Mouse (Mus musculus): ENCODE data around the gene Lst1. TPM values are rescaled to one million over a fixed set of nuclear protein-coding genes. Genes with fewer than 3 reads are reported as not detected.
"Not testable (repeated sequence)": the region's sequence is repeated elsewhere in the genome, so short reads cannot be mapped to it uniquely, and the experiment has no call there.

Gene Lst1
- polyA plus RNA-seq (2015; fragmentation: Nextera tagmentation; extraction: Ambion mirVana), result 16.9 and 17.1 TPM in 2 replicates

DNA sequence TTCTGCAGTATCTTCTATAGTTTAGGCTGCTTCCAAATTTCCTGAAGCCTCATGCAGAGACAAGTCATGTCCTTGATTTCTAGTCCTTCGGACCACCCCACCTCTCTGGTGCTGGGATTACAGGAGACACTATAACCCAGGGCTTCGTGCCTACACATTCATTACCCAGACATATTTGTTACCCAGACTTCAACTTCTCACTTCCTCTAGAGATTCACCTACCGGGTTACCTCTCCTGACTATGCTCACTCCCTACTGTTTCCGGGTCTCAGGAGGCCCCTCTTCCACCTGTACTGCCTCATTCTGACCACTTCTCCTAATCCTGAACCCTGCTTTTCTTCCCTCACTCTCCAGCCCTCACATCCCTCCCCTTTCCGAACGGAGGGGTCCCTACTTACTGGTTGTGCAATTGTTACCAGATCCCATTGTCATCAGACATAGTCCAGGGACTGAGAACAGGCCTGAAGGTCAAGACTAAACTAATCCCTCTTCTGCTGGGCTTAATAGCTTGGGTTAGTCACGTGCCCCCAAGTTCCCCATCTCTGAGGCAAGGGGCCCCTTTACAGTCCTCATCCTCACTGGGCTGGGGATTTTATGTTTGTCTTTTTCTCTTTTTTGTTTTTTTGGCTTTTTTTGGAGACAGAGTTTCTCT lies at the start of gene Lst1:
Lst1 (minus strand) TSS at position 481 of the 652 bp plus-strand sequence.
- Histone ChIP-seq H3K4me1 (ENCODE audit: control insufficient read depth, insufficient read depth, low read length) (no peaks in the 10 kb centered on the region; the same call in 1 of the 2 replicates), H3K9me3 (ENCODE audit: control insufficient read depth, low read length) (no peaks in the 10 kb centered on the region), H3K9ac (ENCODE audit: low read depth, low read length) (no peak within 1 kb of the TSS), H3K36me3 (ENCODE audit: control insufficient read depth, insufficient read depth, low read length) (no peaks in the 10 kb centered on the region), H3K4me2 (ENCODE audit: low read depth, low read length) (no peak within 1 kb of the TSS), H3K27me3 (replicated peaks; ENCODE audit: control insufficient read depth, insufficient read depth, low read length) (no peaks in the 10 kb centered on the region), H3K27ac (ENCODE audit: low read length) (no peak within 1 kb of the TSS), H3K4me3 (ENCODE audit: low read length) (no peak within 1 kb of the TSS)
- 66% methylated on average over 7 of the region's 7 CpGs for WGBS
- no peak for ATAC-seq

DNA sequence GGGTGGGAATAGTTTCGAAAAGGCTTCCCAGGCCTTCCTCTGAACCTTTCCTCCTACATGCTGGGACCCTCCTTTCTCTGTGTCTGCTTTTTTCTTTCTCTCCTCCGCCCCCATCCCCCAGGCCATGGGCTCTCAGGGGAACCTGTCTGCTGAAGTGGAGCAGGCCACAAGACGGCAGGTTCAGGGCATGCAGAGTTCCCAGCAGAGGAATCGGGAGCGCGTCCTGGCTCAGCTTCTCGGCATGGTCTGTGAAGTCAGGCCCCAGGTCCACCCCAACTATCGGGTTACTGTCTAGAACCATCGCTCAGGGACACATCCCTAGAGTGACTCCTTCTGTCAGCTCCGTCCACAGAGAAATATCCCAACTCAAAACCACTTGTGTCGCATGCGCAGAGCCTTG lies 49.3 kb upstream of the Lst1 start:
- Histone ChIP-seq H3K9me3 (ENCODE audit: control insufficient read depth, low read length) (no peaks in the 10 kb centered on the region), H3K9ac (ENCODE audit: low read depth, low read length) (no peak overlapping the region), H3K4me2 (ENCODE audit: low read depth, low read length) (no peak overlapping the region), H3K36me3 (ENCODE audit: control insufficient read depth, insufficient read depth, low read length) (no peaks in the 10 kb centered on the region), H3K4me1 (ENCODE audit: control insufficient read depth, insufficient read depth, low read length) (peaks cover 28% of the 10 kb centered on the region), H3K4me3 (ENCODE audit: low read length) (no peak overlapping the region), H3K27me3 (replicated peaks; ENCODE audit: control insufficient read depth, insufficient read depth, low read length) (no peaks in the 10 kb centered on the region), H3K27ac (ENCODE audit: low read length) (no peak overlapping the region)
- no peak for ATAC-seq
- 87% methylated on average over 12 of the region's 12 CpGs for WGBS

DNA sequence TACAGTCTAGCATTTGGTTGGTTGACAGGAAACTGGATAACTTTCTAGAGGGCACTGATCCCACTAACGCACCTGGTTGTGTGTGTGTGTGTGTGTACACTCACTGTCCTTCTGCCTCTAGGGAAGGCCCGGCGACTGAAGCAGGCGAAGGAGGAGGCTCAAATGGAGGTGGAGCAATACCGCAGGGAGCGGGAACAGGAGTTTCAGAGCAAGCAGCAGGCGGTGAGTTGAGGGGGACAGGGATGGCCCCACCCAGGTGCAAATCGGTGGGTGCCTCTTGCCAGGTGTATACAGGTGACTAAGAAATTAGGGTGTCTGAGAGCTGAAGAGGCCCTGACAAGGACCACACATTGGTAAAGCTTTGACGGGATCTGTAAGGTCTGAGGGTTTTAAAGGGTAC lies 48.8 kb upstream of the Lst1 start:
- ATAC-seq, result no peak
- Histone ChIP-seq H3K27me3 (replicated peaks; ENCODE audit: control insufficient read depth, insufficient read depth, low read length) (no peaks in the 10 kb centered on the region), H3K27ac (ENCODE audit: low read length) (no peak overlapping the region), H3K4me1 (ENCODE audit: control insufficient read depth, insufficient read depth, low read length) (peaks cover 32% of the 10 kb centered on the region), H3K9ac (ENCODE audit: low read depth, low read length) (peak overlapping the region; percentile 95; the same call in 1 of the 2 replicates), H3K9me3 (ENCODE audit: control insufficient read depth, low read length) (no peaks in the 10 kb centered on the region), H3K4me3 (ENCODE audit: low read length) (no peak overlapping the region), H3K36me3 (ENCODE audit: control insufficient read depth, insufficient read depth, low read length) (no peaks in the 10 kb centered on the region), H3K4me2 (ENCODE audit: low read depth, low read length) (no peak overlapping the region)
- 76% methylated on average over 9 of the region's 9 CpGs for WGBS

DNA sequence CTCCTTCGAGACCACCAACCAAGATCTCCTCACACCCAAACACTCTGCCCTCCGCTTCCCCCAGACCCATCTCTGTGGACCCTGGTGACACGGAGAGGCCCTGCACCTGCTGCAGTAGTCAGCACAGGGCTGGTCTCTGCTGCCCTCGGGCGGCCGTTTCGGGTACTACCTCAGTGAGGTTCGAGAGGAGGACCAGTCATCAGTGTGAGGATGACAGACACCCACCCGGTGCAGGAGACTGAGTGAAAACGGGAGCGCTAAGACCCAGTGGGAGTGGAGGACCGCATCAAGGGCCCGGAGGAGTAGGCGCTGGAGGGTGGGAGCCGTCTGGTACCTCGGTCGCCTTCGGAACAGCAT lies 48.1 kb upstream of the Lst1 start:
- 2% methylated on average over 18 of the region's 18 CpGs for WGBS
- Histone ChIP-seq H3K36me3 (ENCODE audit: control insufficient read depth, insufficient read depth, low read length) (no peaks in the 10 kb centered on the region), H3K27me3 (replicated peaks; ENCODE audit: control insufficient read depth, insufficient read depth, low read length) (no peaks in the 10 kb centered on the region), H3K4me1 (ENCODE audit: control insufficient read depth, insufficient read depth, low read length) (peaks cover 36% of the 10 kb centered on the region), H3K4me3 (ENCODE audit: low read length) (peak overlapping the region; percentile 75), H3K27ac (ENCODE audit: low read length) (peak overlapping the region; percentile 99), H3K9ac (ENCODE audit: low read depth, low read length) (peak overlapping the region; percentile 95), H3K4me2 (ENCODE audit: low read depth, low read length) (peak overlapping the region; percentile 86), H3K9me3 (ENCODE audit: control insufficient read depth, low read length) (no peaks in the 10 kb centered on the region)
- ATAC-seq, result peak; percentile 63

DNA sequence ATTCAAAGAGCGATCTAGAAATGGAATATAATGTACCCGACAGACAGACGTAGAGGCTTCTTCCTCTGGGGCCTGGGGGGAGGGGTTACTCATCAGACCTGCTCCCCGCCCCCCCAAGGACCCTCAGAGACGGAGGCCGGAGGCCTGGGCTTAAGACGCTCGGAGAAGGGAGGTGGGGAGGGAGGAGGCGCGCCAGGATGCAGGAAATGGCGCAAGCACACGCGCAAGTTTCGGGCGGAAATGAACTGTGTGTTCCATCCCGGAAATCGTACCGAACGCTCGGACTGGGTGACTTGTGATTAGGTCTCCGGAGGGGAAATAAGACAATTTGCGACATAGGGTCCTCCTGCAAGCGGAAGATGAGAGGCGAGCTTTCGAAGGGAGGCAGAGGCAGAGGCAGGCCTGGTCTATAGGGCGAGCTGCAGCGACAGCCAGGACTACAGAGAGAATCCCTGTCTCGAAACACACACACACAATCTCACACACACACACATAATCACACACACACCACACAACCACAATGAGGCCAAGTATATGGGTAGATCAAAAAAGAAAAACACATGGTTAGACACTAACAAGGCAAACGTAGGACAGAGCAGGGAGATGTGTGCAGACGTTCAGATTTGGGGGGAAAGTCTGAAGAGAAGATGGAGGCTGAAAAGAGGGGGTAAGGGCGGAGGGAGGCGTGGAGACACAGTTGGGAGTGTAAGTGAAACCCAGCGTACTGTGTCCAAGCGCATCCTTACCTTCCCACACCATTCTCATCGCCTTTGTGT lies 47.6 kb upstream of the Lst1 start, which contains the start of gene Nfkbil1:
Nfkbil1 (minus strand) TSS at position 179 of the 776 bp plus-strand sequence.
- no peaks in the 10 kb centered on the region for H3K27me3 ChIP-seq (replicated peaks; ENCODE audit: control insufficient read depth, insufficient read depth, low read length)
- H3K4me3 ChIP-seq (ENCODE audit: low read length), result peak within 1 kb of the TSS; percentile 75
- peak; percentile 85 for ATAC-seq
- peak within 1 kb of the TSS; percentile 99 for H3K27ac ChIP-seq (ENCODE audit: low read length)
- peak within 1 kb of the TSS; percentile 86 for H3K4me2 ChIP-seq (ENCODE audit: low read depth, low read length)
- H3K4me1 ChIP-seq (ENCODE audit: control insufficient read depth, insufficient read depth, low read length), result peaks cover 33% of the 10 kb centered on the region
- H3K9ac ChIP-seq (ENCODE audit: low read depth, low read length), result peak within 1 kb of the TSS; percentile 95
- H3K9me3 ChIP-seq (ENCODE audit: control insufficient read depth, low read length), result no peaks in the 10 kb centered on the region
- no peaks in the 10 kb centered on the region for H3K36me3 ChIP-seq (ENCODE audit: control insufficient read depth, insufficient read depth, low read length)
- WGBS, result under 1% methylated on average over 35 of the region's 35 CpGs

DNA sequence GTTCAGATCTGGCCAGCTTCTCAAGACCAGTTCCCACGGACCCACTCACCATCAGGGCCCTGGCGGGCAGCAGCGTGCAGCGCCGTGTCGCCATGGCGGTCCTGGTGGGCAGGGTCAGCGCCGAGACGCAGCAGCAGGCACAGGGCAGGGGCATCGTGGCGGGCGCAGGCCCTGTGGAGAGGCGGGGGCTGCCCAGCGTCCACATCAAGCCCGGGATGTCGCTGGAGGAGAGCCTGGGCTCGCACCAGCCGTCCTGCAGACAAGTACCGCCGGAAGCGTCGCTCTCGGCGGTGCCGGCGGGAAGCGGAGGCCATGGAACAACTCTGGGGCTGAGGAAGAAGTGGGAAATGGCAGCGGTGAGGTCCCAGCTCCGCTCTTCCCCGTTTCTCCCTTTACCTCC lies 46.7 kb upstream of the Lst1 start:
- Histone ChIP-seq H3K9ac (ENCODE audit: low read depth, low read length) (peak overlapping the region; percentile 95), H3K27ac (ENCODE audit: low read length) (peak overlapping the region; percentile 99), H3K4me2 (ENCODE audit: low read depth, low read length) (peak overlapping the region; percentile 86), H3K4me3 (ENCODE audit: low read length) (peak overlapping the region; percentile 75), H3K36me3 (ENCODE audit: control insufficient read depth, insufficient read depth, low read length) (no peaks in the 10 kb centered on the region), H3K27me3 (replicated peaks; ENCODE audit: control insufficient read depth, insufficient read depth, low read length) (no peaks in the 10 kb centered on the region), H3K9me3 (ENCODE audit: control insufficient read depth, low read length) (no peaks in the 10 kb centered on the region), H3K4me1 (ENCODE audit: control insufficient read depth, insufficient read depth, low read length) (peaks cover 29% of the 10 kb centered on the region)
- WGBS, result 4% methylated on average over 31 of the region's 31 CpGs
- ATAC-seq, result peak; percentile 13

DNA sequence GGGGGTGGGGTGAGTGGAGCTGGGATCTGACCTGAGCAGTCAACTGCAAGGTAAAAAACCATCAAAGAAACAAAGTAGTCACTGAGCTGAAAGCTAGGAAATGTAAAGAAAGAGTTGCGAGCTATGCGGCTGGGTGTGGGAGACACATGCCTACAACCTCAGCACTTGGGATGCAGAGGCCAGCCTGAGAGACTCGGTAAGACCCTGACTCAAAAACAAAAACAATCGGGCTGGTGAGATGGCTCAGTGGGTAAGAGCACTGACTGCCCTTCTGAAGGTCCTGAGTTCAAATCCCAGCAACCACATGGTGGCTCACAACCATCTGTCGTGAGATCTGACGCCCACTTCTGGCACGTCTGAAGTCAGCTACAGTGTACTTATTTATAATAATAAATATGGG lies 45.9 kb upstream of the Lst1 start:
- ATAC-seq; H3K36me3 ChIP-seq (ENCODE audit: control insufficient read depth, insufficient read depth, low read length); H3K27me3 ChIP-seq (replicated peaks; ENCODE audit: control insufficient read depth, insufficient read depth, low read length); H3K9me3 ChIP-seq (ENCODE audit: control insufficient read depth, low read length): not testable (repeated sequence)
- H3K4me3 ChIP-seq (ENCODE audit: low read length), result peak overlapping the region; percentile 31
- peak overlapping the region; percentile 86 for H3K4me2 ChIP-seq (ENCODE audit: low read depth, low read length)
- peaks cover 29% of the 10 kb centered on the region for H3K4me1 ChIP-seq (ENCODE audit: control insufficient read depth, insufficient read depth, low read length)
- peak overlapping the region; percentile 49; the same call in 1 of the 2 replicates for H3K9ac ChIP-seq (ENCODE audit: low read depth, low read length)
- peak overlapping the region; percentile 78 for H3K27ac ChIP-seq (ENCODE audit: low read length)
- WGBS, result 73% methylated on average over 7 of the region's 7 CpGs

DNA sequence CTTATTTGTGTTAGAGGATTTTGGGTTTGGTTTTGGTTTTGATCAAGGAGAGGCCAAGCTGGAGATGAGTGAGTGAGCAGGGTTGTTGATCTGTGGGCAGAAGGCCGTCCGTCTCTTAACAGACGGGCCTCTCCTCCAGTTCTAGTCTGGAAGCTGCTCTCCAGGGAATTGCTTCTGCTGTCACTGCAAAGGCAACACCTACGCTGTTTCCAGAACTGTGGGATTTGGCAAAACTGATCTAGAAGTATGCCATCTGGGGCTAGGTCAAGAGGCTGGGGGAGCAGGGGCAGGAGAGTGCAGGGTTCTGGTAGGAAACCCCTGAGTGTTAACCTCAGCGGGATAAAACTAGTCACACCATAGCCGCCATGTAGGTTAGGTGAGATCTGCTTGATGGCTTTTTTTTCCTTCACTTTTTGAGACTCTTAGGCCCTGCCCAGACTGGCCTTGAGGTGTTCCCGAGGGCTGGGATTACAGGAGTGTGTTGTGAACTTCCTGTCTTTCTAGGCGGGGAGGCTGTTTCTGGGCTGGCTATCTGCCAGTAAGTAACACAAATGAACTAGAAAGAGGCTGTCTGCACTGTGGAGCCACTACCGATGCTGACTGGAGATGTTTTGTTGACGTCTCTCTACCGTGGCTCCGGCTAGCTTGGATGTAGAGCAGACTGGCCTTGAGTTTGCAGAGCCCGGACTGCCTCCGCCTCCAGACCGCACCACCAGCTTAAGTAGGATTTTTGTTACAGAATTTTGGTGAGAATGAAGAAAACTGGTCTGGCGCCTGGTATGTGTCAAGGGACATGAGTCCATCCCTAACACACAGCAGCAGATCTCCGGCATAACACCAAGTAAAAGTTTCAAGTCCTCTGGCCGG lies 45.1 kb upstream of the Lst1 start, which contains the start of gene Atp6v1g2:
Atp6v1g2 (plus strand) TSS at position 547 of the 867 bp plus-strand sequence.
- Histone ChIP-seq H3K4me3 (ENCODE audit: low read length) (peak within 1 kb of the TSS; percentile 75), H3K9ac (ENCODE audit: low read depth, low read length) (peak within 1 kb of the TSS; percentile 95), H3K9me3 (ENCODE audit: control insufficient read depth, low read length) (no peaks in the 10 kb centered on the region), H3K4me1 (ENCODE audit: control insufficient read depth, insufficient read depth, low read length) (peaks cover 29% of the 10 kb centered on the region), H3K27ac (ENCODE audit: low read length) (peak within 1 kb of the TSS; percentile 99), H3K36me3 (ENCODE audit: control insufficient read depth, insufficient read depth, low read length) (no peaks in the 10 kb centered on the region), H3K27me3 (replicated peaks; ENCODE audit: control insufficient read depth, insufficient read depth, low read length) (no peaks in the 10 kb centered on the region), H3K4me2 (ENCODE audit: low read depth, low read length) (peak within 1 kb of the TSS; percentile 86)
- 47% methylated on average over 18 of the region's 18 CpGs for WGBS
- 0 out of 2 replicates have a peak, but pooled peaks have one; percentile 4 for ATAC-seq

DNA sequence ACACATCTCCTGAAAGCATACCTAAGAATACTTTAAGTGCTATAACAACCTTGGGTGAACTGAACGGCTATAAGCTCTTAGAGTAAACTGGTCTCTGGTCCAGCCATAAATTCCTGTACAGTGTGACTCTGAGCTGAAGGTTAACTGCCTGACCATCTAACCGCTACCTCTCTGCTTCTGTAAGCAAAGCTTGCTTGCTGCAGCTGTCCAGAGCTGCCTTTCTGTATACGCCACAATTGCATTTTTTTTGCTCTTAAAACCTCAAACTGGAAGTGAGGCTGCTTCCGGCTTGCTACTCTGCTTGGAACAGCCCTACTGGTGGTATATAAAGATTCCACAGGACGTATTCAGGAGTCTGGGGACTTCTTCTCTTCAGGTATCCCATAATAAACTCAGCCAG lies 44.4 kb upstream of the Lst1 start:
- H3K4me2 ChIP-seq (ENCODE audit: low read depth, low read length), result peak overlapping the region; percentile 86; the same call in 1 of the 2 replicates
- no peaks in the 10 kb centered on the region for H3K27me3 ChIP-seq (replicated peaks; ENCODE audit: control insufficient read depth, insufficient read depth, low read length)
- 0 out of 2 replicates have a peak overlapping the region, but pooled peaks have one; percentile 5 for H3K4me3 ChIP-seq (ENCODE audit: low read length)
- no peak overlapping the region for H3K9ac ChIP-seq (ENCODE audit: low read depth, low read length)
- WGBS, result 52% methylated on average over 5 of the region's 5 CpGs
- no peaks in the 10 kb centered on the region for H3K36me3 ChIP-seq (ENCODE audit: control insufficient read depth, insufficient read depth, low read length)
- peaks cover 29% of the 10 kb centered on the region for H3K4me1 ChIP-seq (ENCODE audit: control insufficient read depth, insufficient read depth, low read length)
- no peak for ATAC-seq
- H3K27ac ChIP-seq (ENCODE audit: low read length), result peak overlapping the region; percentile 78
- no peaks in the 10 kb centered on the region for H3K9me3 ChIP-seq (ENCODE audit: control insufficient read depth, low read length)
